Mouse (Mus musculus) adrenal gland, postnatal 4 days (tissue): ENCODE results near the gene Glt28d2. TPM values are rescaled to one million over a fixed set of nuclear protein-coding genes. Genes with fewer than 3 reads are reported as not detected.

Experiments
- DNase-seq, 2 experiments: peaks; one replicate each; pipeline ENCODE4 v3.0.0; 2021 to 2022; ENCODE audit warnings: low spot score in 2 of 2, mixed read lengths in 2 of 2
- total RNA-seq, 2 experiments: library from RNA; stranded (reverse); gene quantifications; 2 replicates each; pipeline ENCODE4 v1.2.3; 2021

Gene Glt28d2
- total RNA-seq, 2 experiments from 2014 or later = 2.4 to 2.5 TPM

GRCm38 (mm10) chr3:85880068-85880467 lies 7.2 kb downstream of the Glt28d2 start:
- DNase-seq = no peak

GRCm38 (mm10) chr3:85878911-85879310 lies 8.4 kb downstream of the Glt28d2 start:
- DNase-seq = no peak

GRCm38 (mm10) chr3:85863996-85864395 lies 23.3 kb downstream of the Glt28d2 start:
- no peak for DNase-seq

- DNase-seq = no peak
These were observed 24.4 kb downstream of the Glt28d2 start for GRCm38 (mm10) chr3:85862886-85863285.

- DNase-seq = no peak
These were observed 26.3 kb downstream of the Glt28d2 start for GRCm38 (mm10) chr3:85860996-85861395.

GRCm38 (mm10) chr3:85859311-85859710 lies 28.0 kb downstream of the Glt28d2 start:
- no peak for DNase-seq

GRCm38 (mm10) chr3:85858140-85859135 lies 28.9 kb downstream of the Glt28d2 start:
- DNase-seq = no peak

- no peak for DNase-seq
These were observed 30.2 kb downstream of the Glt28d2 start for GRCm38 (mm10) chr3:85857083-85857482.

GRCm38 (mm10) chr3:85855947-85856346 lies 31.4 kb downstream of the Glt28d2 start:
- DNase-seq = no peak

- DNase-seq = no peak
These were observed 32.3 kb downstream of the Glt28d2 start for GRCm38 (mm10) chr3:85855043-85855442.

- DNase-seq = no peak
These were observed 33.2 kb downstream of the Glt28d2 start for GRCm38 (mm10) chr3:85854143-85854542.

- no peak for DNase-seq
These were observed 33.6 kb downstream of the Glt28d2 start for GRCm38 (mm10) chr3:85853715-85854114.

GRCm38 (mm10) chr3:85850079-85850478 lies 37.2 kb downstream of the Glt28d2 start:
- no peak for DNase-seq

- no peak for DNase-seq
These were observed 41.0 kb downstream of the Glt28d2 start for GRCm38 (mm10) chr3:85846316-85846715.

GRCm38 (mm10) chr3:85845341-85845740 lies 42.0 kb downstream of the Glt28d2 start:
- DNase-seq = no peak

- no peak for DNase-seq
These were observed 44.5 kb downstream of the Glt28d2 start for GRCm38 (mm10) chr3:85842881-85843218.

- DNase-seq = no peak
These were observed 45.0 kb downstream of the Glt28d2 start for GRCm38 (mm10) chr3:85842177-85842880.

GRCm38 (mm10) chr3:85841454-85842176 lies 45.7 kb downstream of the Glt28d2 start:
- no peak for DNase-seq

GRCm38 (mm10) chr3:85833627-85834026 lies 53.7 kb downstream of the Glt28d2 start:
- DNase-seq = no peak

- no peak for DNase-seq
These were observed 54.7 kb downstream of the Glt28d2 start for GRCm38 (mm10) chr3:85832490-85833155.

GRCm38 (mm10) chr3:85831785-85832184 lies 55.5 kb downstream of the Glt28d2 start:
- DNase-seq = no peak
